Mouse (Mus musculus) intestine, postnatal 0 days (tissue): ENCODE data around the gene Ttbk1. TPM values are rescaled to one million over a fixed set of nuclear protein-coding genes. Genes with fewer than 3 reads are reported as not detected.

Source experiments
- ATAC-seq: fragments of 200-750 bp; cut with Nextera tagmentation; 2 replicates; pipeline ENCODE4 v1.8.0; 2017; ENCODE audit warnings: mild to moderate bottlenecking, moderate TSS enrichment, moderate library complexity
- H3K27ac ChIP-seq: fragments of 300-500 bp; sonication (generic); 2 replicates; pipeline ENCODE4 v1.5.1; 2014; ENCODE audit warnings: mild to moderate bottlenecking, low read depth, low read length, moderate library complexity
- H3K27me3 ChIP-seq: fragments of 300-500 bp; sonication (generic); replicated peaks from 2 replicates; pipeline ENCODE4 v1.6.1; 2014; ENCODE audit warnings: low read length, mixed read lengths; ENCODE audit not compliant: control insufficient read depth, insufficient read depth
- H3K36me3 ChIP-seq: fragments of 300-500 bp; sonication (generic); 2 replicates; pipeline ENCODE4 v1.6.1; 2014; ENCODE audit warnings: mild to moderate bottlenecking, moderate library complexity; ENCODE audit not compliant: control insufficient read depth, insufficient read depth
- H3K4me1 ChIP-seq: fragments of 300-500 bp; sonication (generic); replicated peaks from 2 replicates; pipeline ENCODE4 v1.6.1; 2014; ENCODE audit warnings: antibody characterized with exemption, low read length, mixed read lengths; ENCODE audit not compliant: control insufficient read depth, insufficient read depth
- H3K4me2 ChIP-seq: fragments of 300-500 bp; sonication (generic); replicated peaks from 2 replicates; pipeline ENCODE4 v1.6.1; 2014; ENCODE audit warnings: low read depth, mild to moderate bottlenecking, moderate library complexity
- H3K4me3 ChIP-seq: fragments of 300-500 bp; sonication (generic); 2 replicates; pipeline ENCODE4 v1.5.1; 2014; ENCODE audit warnings: low read depth, low read length
- H3K9ac ChIP-seq: fragments of 300-500 bp; sonication (generic); 2 replicates; pipeline ENCODE4 v1.6.1; 2014; ENCODE audit warnings: mild to moderate bottlenecking, low read depth, low read length
- H3K9me3 ChIP-seq: fragments of 300-500 bp; sonication (generic); 2 replicates; pipeline ENCODE4 v1.6.1; 2016; ENCODE audit warnings: mixed run types; ENCODE audit not compliant: control insufficient read depth
- CTCF ChIP-seq: sonication (generic); IDR thresholded peaks from 2 replicates; pipeline ENCODE4 v1.5.1; 2016; ENCODE audit warnings: low read depth, mild to moderate bottlenecking, control low read depth, antibody characterized with exemption, moderate library complexity
- WGBS: fragments of 180-500 bp; shearing (Covaris S2); extraction: QIAGEN DNeasy Blood & Tissue Kit; methylation state at CpG from one replicate; pipeline ENCODE4 v1.1.7; 2014; 5-methylcytosine and 5-hydroxymethylcytosine counted together
- polyA plus RNA-seq: library from polyadenylated mRNA; unstranded; fragments of >200 nt; fragmentation: Nextera tagmentation; extraction: Ambion mirVana; gene quantifications from 2 replicates; pipeline ENCODE4 v1.2.1, GENCODE M21; 2015

Ttbk1 gene
- polyA plus RNA-seq, 1 experiment from 2014 or later: 0.09 TPM

GRCm38 (mm10) chr17:46436672-46437366 lies 50.7 kb downstream of the Ttbk1 start:
- Histone ChIP-seq H3K27me3 (no peaks in the 10 kb centered on the region), H3K4me2 (no peak overlapping the region), H3K9ac (no peak overlapping the region), H3K9me3 (no peaks in the 10 kb centered on the region), H3K36me3 (no peaks in the 10 kb centered on the region), H3K4me1 (no peaks in the 10 kb centered on the region), H3K4me3 (no peak overlapping the region), H3K27ac (no peak overlapping the region)
- ATAC-seq: no peak
- TF ChIP-seq CTCF: peak; percentile 75
- WGBS: 20% methylated on average over 23 of the region's 23 CpGs

GRCm38 (mm10) chr17:46433627-46434026 lies 53.8 kb downstream of the Ttbk1 start:
- peak; percentile 46; the same call in 1 of the 2 replicates for ATAC-seq

GRCm38 (mm10) chr17:46428761-46429414 lies 58.6 kb downstream of the Ttbk1 start, which contains the start of gene Crip3:
Crip3 (plus strand) TSS chr17:46428926.
- Histone ChIP-seq H3K36me3 (no peaks in the 10 kb centered on the region), H3K4me1 (no peaks in the 10 kb centered on the region), H3K4me3 (no peak within 1 kb of the TSS), H3K27me3 (no peaks in the 10 kb centered on the region; the same call in 1 of the 2 replicates), H3K9me3 (no peaks in the 10 kb centered on the region), H3K4me2 (peak within 1 kb of the TSS; percentile 57), H3K27ac (no peak within 1 kb of the TSS), H3K9ac (no peak within 1 kb of the TSS)
- no peak for TF ChIP-seq CTCF
- 7% methylated on average over 18 of the region's 18 CpGs for WGBS
- 0 out of 2 replicates have a peak, but pooled peaks have one; percentile 22 for ATAC-seq

More at GRCm38 (mm10) chr17:46433627-46434026, 53.8 kb downstream of the Ttbk1 start:
- H3K27me3 ChIP-seq: no peaks in the 10 kb centered on the region; the same call in 1 of the 2 replicates
- H3K4me1 ChIP-seq: no peaks in the 10 kb centered on the region
- peak overlapping the region; percentile 47 for H3K4me2 ChIP-seq
- WGBS: 5% methylated on average over 17 of the region's 17 CpGs
- no peaks in the 10 kb centered on the region for H3K9me3 ChIP-seq
- H3K27ac ChIP-seq: no peak overlapping the region
- H3K4me3 ChIP-seq: no peak overlapping the region
- H3K9ac ChIP-seq: no peak overlapping the region
- TF ChIP-seq CTCF: 0 out of 2 replicates have a peak, but pooled peaks have one; percentile 13
- H3K36me3 ChIP-seq: no peaks in the 10 kb centered on the region

DNA sequence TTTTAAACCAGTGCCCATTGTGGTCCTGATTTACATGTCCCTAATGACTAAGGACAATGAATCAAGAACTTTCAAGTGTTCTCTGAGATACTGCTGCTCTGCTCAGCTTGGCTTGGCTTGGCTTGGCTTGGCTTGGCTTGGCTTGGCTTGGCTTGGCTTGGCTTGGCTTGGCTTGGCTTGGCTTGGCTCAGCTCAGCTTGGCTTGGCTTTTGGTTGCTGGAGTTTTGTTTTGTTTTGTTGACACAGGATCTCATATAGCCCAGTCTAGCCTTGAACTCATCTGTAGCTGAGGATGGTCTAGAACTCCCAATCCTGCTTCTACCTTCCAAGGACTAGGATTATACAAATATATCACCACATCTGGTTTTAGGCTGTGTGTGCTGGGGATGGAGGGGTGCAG lies 61.0 kb downstream of the Ttbk1 start:
- ATAC-seq: no peak
- no peak for TF ChIP-seq CTCF
- H3K4me2 ChIP-seq: no peak overlapping the region

GRCm38 (mm10) chr17:46419717-46420116 lies 67.8 kb downstream of the Ttbk1 start:
- H3K36me3 ChIP-seq: no peaks in the 10 kb centered on the region
- no peaks in the 10 kb centered on the region for H3K27me3 ChIP-seq
- 0 out of 2 replicates have a peak, but pooled peaks have one; percentile 13 for TF ChIP-seq CTCF
- no peak overlapping the region for H3K27ac ChIP-seq
- no peak overlapping the region for H3K9ac ChIP-seq
- H3K4me2 ChIP-seq: no peak overlapping the region
- ATAC-seq: no peak
- no peaks in the 10 kb centered on the region for H3K4me1 ChIP-seq
- H3K4me3 ChIP-seq: no peak overlapping the region
- no peaks in the 10 kb centered on the region for H3K9me3 ChIP-seq

More for the DNA sequence above, 61.0 kb downstream of the Ttbk1 start:
- Histone ChIP-seq H3K36me3 (no peaks in the 10 kb centered on the region), H3K27ac (no peak overlapping the region), H3K4me3 (no peak overlapping the region), H3K4me1 (no peaks in the 10 kb centered on the region), H3K9me3 (no peaks in the 10 kb centered on the region), H3K27me3 (no peaks in the 10 kb centered on the region; the same call in 1 of the 2 replicates), H3K9ac (no peak overlapping the region)

GRCm38 (mm10) chr17:46418628-46419027 lies 68.8 kb downstream of the Ttbk1 start:
- no peak overlapping the region for H3K27ac ChIP-seq
- no peaks in the 10 kb centered on the region for H3K4me1 ChIP-seq
- H3K9ac ChIP-seq: no peak overlapping the region
- H3K4me3 ChIP-seq: no peak overlapping the region
- 78% methylated on average over 5 of the region's 5 CpGs for WGBS
- no peaks in the 10 kb centered on the region for H3K27me3 ChIP-seq
- no peaks in the 10 kb centered on the region for H3K9me3 ChIP-seq
- ATAC-seq: no peak
- peaks cover 7% of the 10 kb centered on the region; the same call in 1 of the 2 replicates for H3K36me3 ChIP-seq
- no peak overlapping the region for H3K4me2 ChIP-seq
- TF ChIP-seq CTCF: no peak
